Mouse (Mus musculus) heart, adult 2 months (tissue): ENCODE data around the gene Dlx5.

Experiments
- CTCF ChIP-seq: fragments of 200-600 bp; IDR thresholded peaks from 2 replicates; pipeline ENCODE4 v1.8.1; 2022; ENCODE audit warnings: antibody characterized with exemption, mild to moderate bottlenecking, moderate library complexity
- POLR2A ChIP-seq: fragments of 200-500 bp; IDR thresholded peaks from 2 replicates; pipeline ENCODE4 v1.6.1; 2011; ENCODE audit warnings: mild to moderate bottlenecking, low read depth, low read length, control low read depth; ENCODE audit not compliant: insufficient read depth

GRCm38 (mm10) chr6:6863955-6864354 lies 17.9 kb downstream of the Dlx5 start:
- TF ChIP-seq CTCF (no peak), POLR2A (no peak)
